Mouse (Mus musculus) liver, embryonic 14.5 days (tissue): ENCODE results near the gene Tiam2. TPM values are rescaled to one million over a fixed set of nuclear protein-coding genes. Genes with fewer than 3 reads are reported as not detected.

Source experiments
- ATAC-seq: fragments of 200-750 bp; cut with Nextera tagmentation; 2 replicates; pipeline ENCODE4 v1.8.0; 2017; ENCODE audit warnings: moderate number of reproducible peaks, mild to moderate bottlenecking, moderate library complexity; ENCODE audit not compliant: insufficient read depth
- DNase-seq, 3 experiments: peaks; one replicate each; pipeline ENCODE4 v3.0.0-alpha.2; 2012 to 2013; ENCODE audit warnings: low read depth in 3 of 3, low spot score in 3 of 3
- H3K27ac ChIP-seq: fragments of 300-500 bp; sonication (generic); 2 replicates; pipeline ENCODE4 v1.5.1; 2014; ENCODE audit warnings: moderate library complexity, mild to moderate bottlenecking, control low read depth, inconsistent platforms
- H3K27me3 ChIP-seq: fragments of 300-500 bp; sonication (generic); 2 replicates; pipeline ENCODE4 v1.6.1; 2014; ENCODE audit warnings: mild to moderate bottlenecking, low read length, moderate library complexity; ENCODE audit not compliant: control insufficient read depth, insufficient read depth
- H3K36me3 ChIP-seq: fragments of 300-500 bp; sonication (generic); replicated peaks from 2 replicates; pipeline ENCODE4 v1.6.1; 2014; ENCODE audit warnings: low read depth; ENCODE audit not compliant: control insufficient read depth, insufficient read depth
- H3K4me1 ChIP-seq, 2 experiments: fragments of 200-500 bp in 1 of 2; fragments of 300-500 bp in 1 of 2; sonication (generic) in 1 of 2; replicated peaks; 2 replicates each; pipeline ENCODE4 v1.6.1; 2012 to 2014; ENCODE audit warnings: antibody characterized with exemption in 1 of 2, inconsistent platforms in 1 of 2, low read length in 1 of 2; ENCODE audit not compliant: control insufficient read depth in 2 of 2, insufficient read depth in 2 of 2
- H3K4me2 ChIP-seq: fragments of 300-500 bp; sonication (generic); 2 replicates; pipeline ENCODE4 v1.6.1; 2014; ENCODE audit warnings: low read depth, mild to moderate bottlenecking, control low read depth, moderate library complexity
- H3K4me3 ChIP-seq, 2 experiments: fragments of 200-500 bp in 1 of 2; fragments of 300-500 bp in 1 of 2; sonication (generic) in 1 of 2; 2 replicates each; pipeline ENCODE4 v1.5.1; 2012 to 2014; ENCODE audit warnings: low read depth in 2 of 2, low read length in 2 of 2, mild to moderate bottlenecking in 2 of 2, control low read depth in 1 of 2, inconsistent platforms in 1 of 2, moderate library complexity in 1 of 2; ENCODE audit not compliant: insufficient read depth in 1 of 2
- H3K9ac ChIP-seq: fragments of 300-500 bp; sonication (generic); replicated peaks from 2 replicates; pipeline ENCODE4 v1.6.1; 2014; ENCODE audit warnings: mild to moderate bottlenecking, control low read depth, moderate library complexity
- H3K9me3 ChIP-seq: fragments of 300-500 bp; sonication (generic); 2 replicates; pipeline ENCODE4 v1.6.1; 2016; ENCODE audit warnings: low read length, mixed read lengths; ENCODE audit not compliant: control insufficient read depth
- CTCF ChIP-seq: IDR thresholded peaks from 2 replicates; pipeline ENCODE4 v1.5.1; 2016; ENCODE audit warnings: antibody characterized with exemption, low read depth, control low read depth
- EP300 ChIP-seq: IDR thresholded peaks from 2 replicates; pipeline ENCODE4 v1.6.1; 2016; ENCODE audit warnings: antibody characterized with exemption, low read depth
- WGBS: fragments of 180-500 bp; shearing (Covaris S2); extraction: QIAGEN DNeasy Blood & Tissue Kit; methylation state at CpG from one replicate; pipeline ENCODE4 v1.1.7; 2014; ENCODE audit not compliant: insufficient replicate concordance; 5-methylcytosine and 5-hydroxymethylcytosine counted together
- polyA plus RNA-seq, 2 experiments: library from polyadenylated mRNA; depleted of rRNA in 1 of 2; stranded (reverse) in 1 of 2; unstranded in 1 of 2; fragments of >200 nt; fragmentation: Nextera tagmentation in 1 of 2; extraction: Ambion mirVana in 1 of 2; gene quantifications; 2 replicates each; pipeline versions ENCODE4 v1.2.1 to v1.2.3; 2012 to 2014

Tiam2 gene
- polyA plus RNA-seq, 2 experiments, result 0.30 to 0.60 TPM

GRCm38 (mm10) chr17:3515851-3516250, 189.5 kb downstream of the Tiam2 start:
- no peaks in the 10 kb centered on the region for H3K27me3 ChIP-seq
- DNase-seq (no peak), ATAC-seq (no peak)
- WGBS, result 76% methylated on average over 8 of the region's 8 CpGs
- H3K27ac ChIP-seq, result no peak overlapping the region
- H3K9me3 ChIP-seq, result no peaks in the 10 kb centered on the region
- TF ChIP-seq EP300, result no peak
- TF ChIP-seq CTCF, result no peak
- no peaks in the 10 kb centered on the region for H3K36me3 ChIP-seq
- no peak overlapping the region for H3K9ac ChIP-seq
- H3K4me3 ChIP-seq, result no peak overlapping the region
- no peaks in the 10 kb centered on the region for H3K4me1 ChIP-seq
- no peak overlapping the region for H3K4me2 ChIP-seq

GRCm38 (mm10) chr17:3516406-3516805, 190.0 kb downstream of the Tiam2 start:
- no peak overlapping the region for H3K4me3 ChIP-seq
- H3K27ac ChIP-seq, result no peak overlapping the region
- no peaks in the 10 kb centered on the region for H3K36me3 ChIP-seq
- peaks cover 1 to 3% of the 10 kb centered on the region in 2 experiments; a peak in 1 of 4 replicates for H3K4me1 ChIP-seq
- no peaks in the 10 kb centered on the region for H3K9me3 ChIP-seq
- ATAC-seq, result no peak
- DNase-seq, result no peak
- H3K27me3 ChIP-seq, result no peaks in the 10 kb centered on the region
- no peak overlapping the region for H3K9ac ChIP-seq
- TF ChIP-seq CTCF (no peak), EP300 (no peak)
- WGBS, result 73% methylated on average over 9 of the region's 9 CpGs
- no peak overlapping the region for H3K4me2 ChIP-seq

- peaks cover 3% of the 10 kb centered on the region in 2 experiments; a peak in 1 of 4 replicates for H3K4me1 ChIP-seq
- TF ChIP-seq EP300, result no peak
- no peak for TF ChIP-seq CTCF
- no peak overlapping the region for H3K4me3 ChIP-seq
- H3K36me3 ChIP-seq, result no peaks in the 10 kb centered on the region
- DNase-seq (no peak), ATAC-seq (peak; percentile 37; the same call in 1 of the 2 replicates)
- no peak overlapping the region for H3K27ac ChIP-seq
- no peak overlapping the region for H3K9ac ChIP-seq
- H3K27me3 ChIP-seq, result no peaks in the 10 kb centered on the region
- WGBS, result 66% methylated on average over 5 of the region's 5 CpGs
- no peak overlapping the region for H3K4me2 ChIP-seq
- no peaks in the 10 kb centered on the region for H3K9me3 ChIP-seq
Measured at GRCm38 (mm10) chr17:3520344-3520743, 194.0 kb downstream of the Tiam2 start.

- WGBS, result 47% methylated on average over 6 of the region's 6 CpGs
- no peaks in the 10 kb centered on the region for H3K9me3 ChIP-seq
- no peak overlapping the region; the same call in 1 of the 2 replicates for H3K27ac ChIP-seq
- no peak overlapping the region for H3K9ac ChIP-seq
- DNase-seq (peak; percentile 7 to 36 (median 28)), ATAC-seq (peak; percentile 71; the same call in 1 of the 2 replicates)
- TF ChIP-seq EP300 (peak; percentile 59), CTCF (no peak)
- peak overlapping the region; percentile 39 for H3K4me2 ChIP-seq
- H3K4me1 ChIP-seq, result peaks cover 11 to 18% of the 10 kb centered on the region in 2 experiments
- no peaks in the 10 kb centered on the region for H3K36me3 ChIP-seq
- no peak overlapping the region for H3K4me3 ChIP-seq
- H3K27me3 ChIP-seq, result no peaks in the 10 kb centered on the region
Measured at GRCm38 (mm10) chr17:3527841-3528471, 201.6 kb downstream of the Tiam2 start.

- H3K4me2 ChIP-seq, result no peak overlapping the region
- no peak overlapping the region for H3K9ac ChIP-seq
- no peak overlapping the region for H3K4me3 ChIP-seq
- WGBS, result 32% methylated on average over 3 of the region's 3 CpGs
- DNase-seq (peak in 2 of 3 experiments; percentile 9 to 33), ATAC-seq (peak; percentile 67)
- H3K4me1 ChIP-seq, result peaks cover 11 to 18% of the 10 kb centered on the region in 2 experiments
- no peaks in the 10 kb centered on the region for H3K27me3 ChIP-seq
- H3K9me3 ChIP-seq, result no peaks in the 10 kb centered on the region
- H3K36me3 ChIP-seq, result no peaks in the 10 kb centered on the region
- H3K27ac ChIP-seq, result no peak overlapping the region
- no peak for TF ChIP-seq CTCF
- TF ChIP-seq EP300, result no peak
Measured at GRCm38 (mm10) chr17:3529523-3529922, 203.2 kb downstream of the Tiam2 start.
